10 mouse cellular contexts compared by ENCODE assay signal in genomic region chr5:28122491-28123454, GRCm38 (mm10). TPM values are rescaled to one million over a fixed set of nuclear protein-coding genes. Genes with fewer than 3 reads are reported as not detected.
DNase-seq lines count a peak whose midpoint lies in the region; ATAC-seq lines count a peak whose summit lies in the region.
"Had no signal": no experiment of that assay in that cellular context is flagged by ENCODE, and none has a peak within 500 bp of the region (broad histone marks: within the 10 kb centered on the region; RNA-seq: fewer than 3 reads in every experiment).

No protein-coding gene starts in this region.

- peaks cover 13% of the 10 kb centered on the region for H3K4me1 ChIP-seq in hindbrain, embryonic 16.5 days (ENCODE audit: control insufficient read depth, insufficient read depth, low read depth, low read length)
- H3K4me1 ChIP-seq in limb, embryonic 10.5 days = peaks cover 13% of the 10 kb centered on the region
- peaks cover 27% of the 10 kb centered on the region for H3K4me1 ChIP-seq in midbrain, embryonic 15.5 days

- peaks cover 55% of the 10 kb centered on the region for H3K27me3 ChIP-seq in hindbrain, embryonic 16.5 days (replicated peaks; ENCODE audit: control insufficient read depth, insufficient read depth, low read length)
- H3K27me3 ChIP-seq in limb, embryonic 10.5 days (ENCODE audit: low read depth, poor library complexity, severe bottlenecking) = peaks cover 100% of the 10 kb centered on the region
- peaks cover 53% of the 10 kb centered on the region for H3K27me3 ChIP-seq in midbrain, embryonic 15.5 days (replicated peaks)
- H3K27me3 ChIP-seq in splenic B cell, adult 2 months (ENCODE audit: control insufficient read depth, insufficient read depth, low read length, poor library complexity, severe bottlenecking) = no peaks in the 10 kb centered on the region; the same call in none of the 2 replicates

- H3K4me2 ChIP-seq in hindbrain, embryonic 16.5 days (ENCODE audit: low read length) = peak overlapping the region; percentile 25
- H3K4me2 ChIP-seq in midbrain, embryonic 15.5 days = peak overlapping the region; percentile 39

- no peak overlapping the region for H3K9ac ChIP-seq in hindbrain, embryonic 16.5 days (ENCODE audit: low read depth, low read length)
- no peak overlapping the region for H3K9ac ChIP-seq in midbrain, embryonic 15.5 days

- 0 out of 2 replicates have a peak overlapping the region, but pooled peaks have one; percentile 5 for H3K4me3 ChIP-seq in hindbrain, embryonic 16.5 days (ENCODE audit: low read length)
- H3K4me3 ChIP-seq in limb, embryonic 10.5 days = no peak overlapping the region
- H3K4me3 ChIP-seq in midbrain, embryonic 15.5 days = peak overlapping the region; percentile 21

- DNase-seq in heart, adult 11 months = peak; percentile 92
- DNase-seq in heart, postnatal 25 days (ENCODE audit: low spot score) = no peak
- DNase-seq in cerebellum, adult 8-10 months = peak; percentile 91
- DNase-seq in forelimb bud, embryonic 11.5 days (ENCODE audit: low read depth, low spot score) = peak; percentile 55
- DNase-seq in limb, embryonic 10.5 days (ENCODE audit: low spot score) = peak; percentile 68
- DNase-seq in splenic B cell, adult 2 months (ENCODE audit: low read depth, low spot score) = peak; percentile 77

- WGBS in hindbrain, embryonic 16.5 days = 1% methylated on average over 27 of the region's 27 CpGs
- WGBS in limb, embryonic 10.5 days = under 1% methylated on average over 27 of the region's 27 CpGs
- WGBS in midbrain, embryonic 15.5 days = 2% methylated on average over 27 of the region's 27 CpGs

- no peaks in the 10 kb centered on the region for H3K9me3 ChIP-seq in hindbrain, embryonic 16.5 days (ENCODE audit: control insufficient read depth, low read length)
- no peaks in the 10 kb centered on the region for H3K9me3 ChIP-seq in limb, embryonic 10.5 days (replicated peaks)
- no peaks in the 10 kb centered on the region for H3K9me3 ChIP-seq in midbrain, embryonic 15.5 days

- no peak overlapping the region for H3K27ac ChIP-seq in hindbrain, embryonic 16.5 days (ENCODE audit: low read depth, low read length)
- no peak overlapping the region for H3K27ac ChIP-seq in limb, embryonic 10.5 days
- peak overlapping the region; percentile 72 for H3K27ac ChIP-seq in midbrain, embryonic 15.5 days
- H3K27ac ChIP-seq: macrophage had no signal

- peak; percentile 82 for ATAC-seq in hindbrain, embryonic 16.5 days
- ATAC-seq in midbrain, embryonic 15.5 days (replicated peaks) = peak; percentile 84

- H3K36me3 ChIP-seq in hindbrain, embryonic 16.5 days (ENCODE audit: control insufficient read depth, insufficient read depth, low read length) = no peaks in the 10 kb centered on the region
- H3K36me3 ChIP-seq in limb, embryonic 10.5 days = no peaks in the 10 kb centered on the region
- no peaks in the 10 kb centered on the region for H3K36me3 ChIP-seq in midbrain, embryonic 15.5 days (replicated peaks)
- H3K36me3 ChIP-seq in splenic B cell, adult 2 months (ENCODE audit: control insufficient read depth, insufficient read depth, low read length, poor library complexity, severe bottlenecking) = no peaks in the 10 kb centered on the region

- intact Hi-C loops in heart, postnatal 25 days (cut with DNase I) = loop anchor here (2.0 kb wide), 1 partner anchor 266 kb away; no protein-coding TSS in a partner anchor

RNA-seq across cellular contexts. Expression of gene En2, which starts 42.7 kb away (rescaled TPM):
- not detected for total RNA-seq in heart, postnatal 25 days (2021)
- 0.40 and 0.55 TPM in 2 replicates for polyA plus RNA-seq in hindbrain, embryonic 16.5 days (2015; fragmentation: Nextera tagmentation; extraction: Ambion mirVana)
- polyA plus RNA-seq in limb, embryonic 10.5 days (2016; fragmentation: Nextera tagmentation; extraction: Ambion mirVana) = not detected in 2 replicates
- 0.93 and 1.5 TPM in 2 replicates for polyA plus RNA-seq in midbrain, embryonic 15.5 days (2015; fragmentation: Nextera tagmentation; extraction: Ambion mirVana)
- polyA plus RNA-seq: C2C12, macrophage had no signal

RNA-seq across cellular contexts. Expression of gene Insig1, which starts 51.6 kb away (rescaled TPM):
- total RNA-seq in heart, postnatal 25 days (2021) = 10 to 100 TPM; 13.8 to 15.0 TPM
- polyA plus RNA-seq in hindbrain, embryonic 16.5 days (2015; fragmentation: Nextera tagmentation; extraction: Ambion mirVana) = 76.9 and 79.5 TPM in 2 replicates
- 78.8 and 91.0 TPM in 2 replicates for polyA plus RNA-seq in limb, embryonic 10.5 days (2016; fragmentation: Nextera tagmentation; extraction: Ambion mirVana)
- polyA plus RNA-seq in midbrain, embryonic 15.5 days (2015; fragmentation: Nextera tagmentation; extraction: Ambion mirVana) = 79.3 and 84.0 TPM in 2 replicates
